Mouse (Mus musculus): Measurements from ENCODE around the gene Mtm1. TPM values are rescaled to one million over a fixed set of nuclear protein-coding genes. Genes with fewer than 3 reads are reported as not detected.
"Not testable (repeated sequence)": the region's sequence is repeated elsewhere in the genome, so short reads cannot be mapped to it uniquely, and the experiment has no call there.

Mtm1 gene
- polyA plus RNA-seq, 1 experiment, result 1.3 TPM

- peak; percentile 18 to 19 for DNase-seq (ENCODE audit: low read depth in 1 of 2, low spot score in 2 of 2)
- 39% methylated on average over 8 of the region's 8 CpGs for WGBS
- no peaks in the 10 kb centered on the region for H3K27me3 ChIP-seq (ENCODE audit: control insufficient read depth, insufficient read depth, low read length)
- TF ChIP-seq CTCF (IDR thresholded peaks at IDR 0.05; ENCODE audit: extremely low read depth, insufficient read depth, insufficient read length, insufficient replicate concordance), result peak; percentile 37; the same call in 1 of the 2 replicates
- TF ChIP-seq POLR2A (IDR thresholded peaks at IDR 0.05; ENCODE audit: low read depth, low read length), result no peak
- no peak overlapping the region for H3K27ac ChIP-seq (ENCODE audit: insufficient read depth, low read length)
- no peak overlapping the region for H3K4me3 ChIP-seq (ENCODE audit: extremely low read depth, insufficient read depth, insufficient read length)
- H3K4me1 ChIP-seq (ENCODE audit: control insufficient read depth, insufficient read depth, insufficient read length), result no peaks in the 10 kb centered on the region
- H3K36me3 ChIP-seq (ENCODE audit: control insufficient read depth, insufficient read depth, low read length), result no peaks in the 10 kb centered on the region
These were observed 100.7 kb downstream of the Mtm1 start for GRCm38 (mm10) chrX:71311229-71311628.

DNA sequence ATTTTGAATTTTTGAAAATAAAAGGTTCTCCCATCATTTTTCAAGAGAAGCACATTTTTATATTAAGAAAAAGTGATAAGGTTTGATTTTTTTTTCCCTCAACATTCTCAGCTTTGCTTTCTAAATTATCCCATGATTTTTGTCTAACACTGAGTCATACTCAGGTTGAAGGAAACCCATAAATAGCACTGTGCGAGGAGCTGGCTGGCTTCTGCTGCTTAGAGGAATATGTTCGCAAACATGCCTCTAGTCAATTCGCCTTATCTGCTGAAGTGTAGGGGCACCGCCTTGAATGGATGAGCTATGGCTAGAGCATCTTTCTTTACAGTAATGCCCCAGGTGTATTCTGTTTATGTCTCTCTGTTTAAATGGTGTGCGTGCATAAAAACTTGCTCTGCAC lies 103.8 kb downstream of the Mtm1 start:
- Histone ChIP-seq H3K27me3 (ENCODE audit: control insufficient read depth, insufficient read depth, low read length) (no peaks in the 10 kb centered on the region), H3K4me3 (ENCODE audit: extremely low read depth, insufficient read depth, insufficient read length) (no peak overlapping the region), H3K36me3 (ENCODE audit: control insufficient read depth, insufficient read depth, low read length) (no peaks in the 10 kb centered on the region), H3K27ac (ENCODE audit: insufficient read depth, low read length) (no peak overlapping the region), H3K4me1 (ENCODE audit: control insufficient read depth, insufficient read depth, insufficient read length) (no peaks in the 10 kb centered on the region)
- TF ChIP-seq POLR2A (IDR thresholded peaks at IDR 0.05; ENCODE audit: low read depth, low read length) (no peak), CTCF (IDR thresholded peaks at IDR 0.05; ENCODE audit: extremely low read depth, insufficient read depth, insufficient read length, insufficient replicate concordance) (no peak)
- WGBS, result 90% methylated on average over 5 of the region's 5 CpGs
- DNase-seq (ENCODE audit: low read depth in 1 of 2, low spot score in 2 of 2), result no peak

DNA sequence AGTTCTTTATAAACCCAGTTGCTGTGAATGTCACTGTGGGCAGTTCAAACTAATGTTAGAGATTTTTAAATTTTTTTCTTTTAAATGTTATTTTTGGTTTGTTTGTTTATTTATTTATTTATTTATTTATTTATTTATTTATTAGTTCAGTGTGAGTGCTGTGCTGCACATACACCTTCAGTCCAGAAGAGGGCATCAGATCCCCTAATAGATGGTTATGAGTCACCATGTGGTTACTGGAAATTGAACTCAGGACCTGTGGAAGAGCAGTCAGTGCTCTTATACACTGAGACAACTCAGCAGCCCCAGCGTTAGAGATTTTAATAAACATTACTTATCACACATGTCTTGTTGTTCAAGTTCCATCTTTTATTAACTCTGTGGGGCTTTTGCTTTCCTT lies 141.5 kb downstream of the Mtm1 start:
- H3K4me3 ChIP-seq (ENCODE audit: extremely low read depth, insufficient read depth, insufficient read length), result no peak overlapping the region
- WGBS, result 81% methylated on average over 1 of the region's 1 CpGs
- no peaks in the 10 kb centered on the region for H3K27me3 ChIP-seq (ENCODE audit: control insufficient read depth, insufficient read depth, low read length)
- H3K36me3 ChIP-seq (ENCODE audit: control insufficient read depth, insufficient read depth, low read length), result no peaks in the 10 kb centered on the region
- no peak for TF ChIP-seq CTCF (IDR thresholded peaks at IDR 0.05; ENCODE audit: extremely low read depth, insufficient read depth, insufficient read length, insufficient replicate concordance)
- TF ChIP-seq POLR2A (IDR thresholded peaks at IDR 0.05; ENCODE audit: low read depth, low read length), result no peak
- no peak overlapping the region for H3K27ac ChIP-seq (ENCODE audit: insufficient read depth, low read length)
- no peaks in the 10 kb centered on the region for H3K4me1 ChIP-seq (ENCODE audit: control insufficient read depth, insufficient read depth, insufficient read length)
- DNase-seq (ENCODE audit: low read depth in 1 of 2, low spot score in 2 of 2), result peak in 1 of 2 experiments; percentile 2

DNA sequence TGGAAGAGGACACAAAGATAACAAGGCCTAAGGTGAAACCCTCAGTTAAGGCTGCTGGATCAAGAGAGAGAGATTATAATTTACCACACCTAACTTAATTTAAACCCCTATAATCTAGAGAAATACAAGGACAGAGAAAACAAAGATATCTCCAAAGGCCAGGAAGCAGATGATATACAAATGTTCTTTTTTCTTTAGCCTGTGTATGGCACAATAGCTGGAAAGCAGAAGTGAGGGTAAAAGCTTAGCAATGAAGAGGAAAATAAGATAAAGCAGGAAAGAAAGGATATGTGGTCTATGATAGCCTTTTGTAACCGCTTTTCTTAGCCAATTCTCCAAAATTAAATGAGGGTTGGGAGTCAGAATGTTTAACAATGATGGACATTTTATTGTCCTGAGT lies 144.8 kb downstream of the Mtm1 start:
- H3K4me1 ChIP-seq (ENCODE audit: control insufficient read depth, insufficient read depth, insufficient read length), result no peaks in the 10 kb centered on the region
- no peak overlapping the region for H3K27ac ChIP-seq (ENCODE audit: insufficient read depth, low read length)
- no peak for TF ChIP-seq CTCF (IDR thresholded peaks at IDR 0.05; ENCODE audit: extremely low read depth, insufficient read depth, insufficient read length, insufficient replicate concordance)
- TF ChIP-seq POLR2A (IDR thresholded peaks at IDR 0.05; ENCODE audit: low read depth, low read length), result no peak
- no peaks in the 10 kb centered on the region for H3K27me3 ChIP-seq (ENCODE audit: control insufficient read depth, insufficient read depth, low read length)
- H3K36me3 ChIP-seq (ENCODE audit: control insufficient read depth, insufficient read depth, low read length), result no peaks in the 10 kb centered on the region
- no peak for DNase-seq (ENCODE audit: low read depth in 1 of 2, low spot score in 2 of 2)
- 59% methylated on average over 1 of the region's 1 CpGs for WGBS
- no peak overlapping the region for H3K4me3 ChIP-seq (ENCODE audit: extremely low read depth, insufficient read depth, insufficient read length)

DNA sequence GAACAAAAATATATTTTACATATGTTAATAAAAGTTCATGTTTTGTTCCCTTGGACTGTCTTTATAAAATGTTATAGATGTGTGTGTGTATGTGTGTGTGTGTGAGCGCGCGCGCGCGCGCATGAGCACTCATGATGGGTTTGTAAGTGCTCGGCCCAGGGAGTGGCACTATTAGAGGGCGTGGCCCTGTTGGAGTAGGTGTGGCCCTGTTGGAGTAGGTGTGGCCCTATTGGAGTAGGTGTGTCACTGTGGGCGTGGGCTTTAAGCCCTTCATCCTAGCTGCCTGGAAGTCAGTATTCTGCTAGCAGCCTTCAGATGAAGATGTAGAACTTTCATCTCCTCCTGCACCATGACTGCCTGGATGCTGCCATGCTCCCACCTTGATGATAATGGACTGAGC lies 151.2 kb downstream of the Mtm1 start:
- H3K27ac ChIP-seq (ENCODE audit: insufficient read depth, low read length); H3K27me3 ChIP-seq (ENCODE audit: control insufficient read depth, insufficient read depth, low read length); DNase-seq (ENCODE audit: low read depth in 1 of 2, low spot score in 2 of 2); H3K36me3 ChIP-seq (ENCODE audit: control insufficient read depth, insufficient read depth, low read length); H3K4me3 ChIP-seq (ENCODE audit: extremely low read depth, insufficient read depth, insufficient read length); H3K4me1 ChIP-seq (ENCODE audit: control insufficient read depth, insufficient read depth, insufficient read length): not testable (repeated sequence)
- WGBS, result 90% methylated on average over 10 of the region's 10 CpGs

DNA sequence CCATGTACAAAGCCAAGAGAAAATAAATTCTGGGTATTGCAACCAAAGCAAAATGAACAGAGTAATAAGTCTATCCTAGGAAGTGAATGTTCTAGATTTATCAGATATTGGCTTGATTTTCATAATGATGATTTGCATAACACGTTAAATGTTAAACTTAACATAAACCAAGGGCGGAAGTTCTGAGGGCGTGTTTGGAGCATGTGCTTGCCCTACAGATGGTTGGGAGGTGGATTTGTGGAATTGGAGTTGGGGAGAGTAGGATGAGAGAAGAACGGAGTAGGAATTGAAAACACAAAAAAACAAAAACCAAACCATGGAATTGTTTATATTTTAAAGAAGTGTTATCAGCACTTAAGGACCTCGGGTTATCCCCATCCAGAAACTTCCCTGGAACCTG lies 153.5 kb downstream of the Mtm1 start:
- WGBS, result 49% methylated on average over 5 of the region's 5 CpGs
- peaks cover 8% of the 10 kb centered on the region for H3K4me1 ChIP-seq (ENCODE audit: control insufficient read depth, insufficient read depth, insufficient read length)
- no peak overlapping the region for H3K4me3 ChIP-seq (ENCODE audit: extremely low read depth, insufficient read depth, insufficient read length)
- DNase-seq (ENCODE audit: low read depth in 1 of 2, low spot score in 2 of 2), result no peak
- H3K36me3 ChIP-seq (ENCODE audit: control insufficient read depth, insufficient read depth, low read length), result no peaks in the 10 kb centered on the region
- H3K27me3 ChIP-seq (ENCODE audit: control insufficient read depth, insufficient read depth, low read length), result no peaks in the 10 kb centered on the region
- TF ChIP-seq CTCF (IDR thresholded peaks at IDR 0.05; ENCODE audit: extremely low read depth, insufficient read depth, insufficient read length, insufficient replicate concordance) (no peak), POLR2A (IDR thresholded peaks at IDR 0.05; ENCODE audit: low read depth, low read length) (no peak)
- H3K27ac ChIP-seq (ENCODE audit: insufficient read depth, low read length), result no peak overlapping the region

GRCm38 (mm10) chrX:71364554-71364991 lies 154.0 kb downstream of the Mtm1 start, which contains the start of gene Mtmr1:
Gene Mtmr1, plus strand, starts transcription at chrX:71364760.
- Histone ChIP-seq H3K27ac (ENCODE audit: insufficient read depth, low read length) (peak within 1 kb of the TSS; percentile 84), H3K36me3 (ENCODE audit: control insufficient read depth, insufficient read depth, low read length) (no peaks in the 10 kb centered on the region), H3K27me3 (ENCODE audit: control insufficient read depth, insufficient read depth, low read length) (no peaks in the 10 kb centered on the region), H3K4me1 (ENCODE audit: control insufficient read depth, insufficient read depth, insufficient read length) (peaks cover 8% of the 10 kb centered on the region), H3K4me3 (ENCODE audit: extremely low read depth, insufficient read depth, insufficient read length) (peak within 1 kb of the TSS; percentile 81)
- 40% methylated on average over 41 of the region's 47 CpGs for WGBS
- no peak for TF ChIP-seq CTCF (IDR thresholded peaks at IDR 0.05; ENCODE audit: extremely low read depth, insufficient read depth, insufficient read length, insufficient replicate concordance)
- peak; percentile 16; the same call in 1 of the 2 replicates for TF ChIP-seq POLR2A (IDR thresholded peaks at IDR 0.05; ENCODE audit: low read depth, low read length)
- peak; percentile 36 to 78 for DNase-seq (ENCODE audit: low read depth in 1 of 2, low spot score in 2 of 2)

All from spleen, adult 2 months (tissue).